Mouse (Mus musculus) CD4-positive, CD25-positive, alpha-beta regulatory T cell, adult 4 months (primary cell): ENCODE data around the gene Serpina1d. TPM values are rescaled to one million over a fixed set of nuclear protein-coding genes. Genes with fewer than 3 reads are reported as not detected.
"Not testable (repeated sequence)": the region's sequence is repeated elsewhere in the genome, so short reads cannot be mapped to it uniquely, and the experiment has no call there.

Source experiments
- ATAC-seq: one replicate; pipeline ENCODE4 v1.8.0; 2017
- polyA plus RNA-seq, 2 experiments: library from polyadenylated mRNA; unstranded; fragments of 100-300 nt; shearing (Covaris generic); gene quantifications; one replicate each; pipeline ENCODE4 v1.2.1; 2017

The Serpina1d gene
- not detected for polyA plus RNA-seq

GRCm38 (mm10) chr12:103773246-103773851, at the start of gene Serpina1d:
TSS of gene Serpina1d (minus strand) at chr12:103773592.
- ATAC-seq, result not testable (repeated sequence)

- not testable (repeated sequence) for ATAC-seq
Observed at GRCm38 (mm10) chr12:103770597-103770996, 2.8 kb downstream of the Serpina1d start.

- ATAC-seq, result not testable (repeated sequence)
Observed at GRCm38 (mm10) chr12:103763083-103763482, 10.3 kb downstream of the Serpina1d start.

- ATAC-seq, result not testable (repeated sequence)
Observed at GRCm38 (mm10) chr12:103760316-103760715, 13.1 kb downstream of the Serpina1d start.

- ATAC-seq, result not testable (repeated sequence)
Observed at GRCm38 (mm10) chr12:103745957-103746356, 27.4 kb downstream of the Serpina1d start.

GRCm38 (mm10) chr12:103737791-103738580, 35.4 kb downstream of the Serpina1d start:
- not testable (repeated sequence) for ATAC-seq

DNA sequence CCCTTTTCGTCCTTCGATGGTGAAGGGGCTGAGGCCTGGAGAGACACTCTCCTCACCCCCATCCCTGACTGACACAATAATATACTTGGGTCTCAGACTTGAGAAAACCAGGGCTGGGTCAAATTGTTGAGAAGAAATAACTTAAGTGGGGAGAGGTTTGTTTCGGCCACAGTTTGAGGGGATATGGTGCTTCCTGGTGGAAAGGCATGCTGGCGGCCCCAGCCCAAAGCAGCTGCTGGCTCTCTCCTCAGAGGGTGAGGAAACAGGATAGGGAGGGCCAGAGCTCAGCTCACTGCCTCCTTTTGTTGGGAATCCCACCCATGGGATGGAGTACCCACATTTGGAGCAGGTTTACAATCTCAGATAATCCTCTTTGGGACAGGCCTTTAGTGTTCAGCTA, 37.8 kb downstream of the Serpina1d start:
- not testable (repeated sequence) for ATAC-seq

DNA sequence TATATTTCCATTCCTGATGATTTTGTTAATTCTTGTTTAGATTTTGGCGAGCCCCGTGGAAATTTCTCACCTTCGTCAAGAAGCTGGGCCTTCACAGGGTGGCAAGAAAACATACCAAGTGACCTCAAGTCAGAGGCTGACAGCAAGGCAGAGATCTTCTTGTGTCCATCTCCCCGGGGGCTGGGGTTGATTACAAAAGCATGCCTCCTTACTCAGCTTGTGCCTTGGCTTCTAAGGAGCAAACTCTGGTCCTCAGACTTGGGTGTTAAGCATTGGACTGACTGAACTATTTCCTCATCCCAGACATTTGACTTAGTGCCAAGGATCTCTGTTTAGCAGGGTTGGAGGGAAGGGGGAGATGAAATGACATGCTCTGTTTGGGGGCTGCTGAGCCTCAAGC, 38.3 kb downstream of the Serpina1d start:
- not testable (repeated sequence) for ATAC-seq

Other genes with a start within 250 kb of the Serpina1d start
- gene Ppp4r4, start 241.3 kb downstream of the Serpina1d start, polyA plus RNA-seq, result under 1 TPM in 1 of 2 experiments, not detected in 1; 0.36 TPM
- not detected for gene Serpina10, start 142.1 kb downstream of the Serpina1d start, polyA plus RNA-seq
- not detected for gene Serpina6, start 116.4 kb downstream of the Serpina1d start, polyA plus RNA-seq
- not detected for gene Serpina16, start 97.5 kb downstream of the Serpina1d start, polyA plus RNA-seq
- not detected for gene Serpina1f, start 78.1 kb downstream of the Serpina1d start, polyA plus RNA-seq
- gene Serpina1b, start 56.8 kb upstream of the Serpina1d start, polyA plus RNA-seq, result not detected
- not detected for gene Serpina1a, start 90.0 kb upstream of the Serpina1d start, polyA plus RNA-seq
- not detected for gene Serpina1c, start 131.3 kb upstream of the Serpina1d start, polyA plus RNA-seq
- not detected for gene Serpina1e, start 185.4 kb upstream of the Serpina1d start, polyA plus RNA-seq
- gene Serpina11, start 216.4 kb upstream of the Serpina1d start, polyA plus RNA-seq, result not detected
- 1 to 10 TPM; 1.8 to 4.8 TPM for gene Serpina9, start 240.2 kb upstream of the Serpina1d start, polyA plus RNA-seq